Mouse (Mus musculus): ENCODE measurements at regions not wholly inside any gene's neighbourhood (a gene's known extent, or its start where the extent isn't known, plus 50 kb on each side); places are given as distances from the start of the nearest gene placed in this dataset.

DNA sequence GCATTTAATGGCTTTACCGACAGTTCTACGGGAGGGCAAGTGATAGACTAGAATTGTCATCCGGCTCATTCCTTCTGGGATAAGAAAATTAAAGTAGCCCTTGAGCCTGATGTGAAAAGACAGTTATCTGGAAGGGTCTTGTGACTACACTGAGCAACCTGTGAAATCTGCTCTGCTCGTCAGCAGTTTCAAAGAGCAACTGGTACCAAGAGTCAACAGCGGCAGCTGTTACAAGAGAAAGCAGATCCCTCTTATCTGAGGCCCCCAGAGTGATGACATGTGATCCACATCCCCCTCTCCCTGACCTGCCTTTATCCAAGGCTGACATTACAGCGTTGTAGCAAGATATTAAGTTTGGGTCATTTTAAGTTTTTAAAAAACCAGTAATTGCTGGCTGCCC is 52.6 kb upstream of the Unc13c start:
- TF ChIP-seq POLR2A (IDR thresholded peaks at IDR 0.05; ENCODE audit: extremely low read depth, insufficient read depth, low read length) (no peak), CTCF (IDR thresholded peaks at IDR 0.05; ENCODE audit: low read depth, low read length) (no peak)
